Mouse (Mus musculus) liver, adult 2 months (tissue): ENCODE results near the gene Trpm8. TPM values are rescaled to one million over a fixed set of nuclear protein-coding genes. Genes with fewer than 3 reads are reported as not detected.

Experiments used
- DNase-seq: peaks from one replicate; pipeline ENCODE4 v3.0.0-alpha.2; 2011; ENCODE audit warnings: low read depth, low spot score; ENCODE audit errors: extremely low read depth
- H3K27ac ChIP-seq: fragments of 200-500 bp; replicated peaks from 2 replicates; pipeline ENCODE4 v1.5.1; 2012; ENCODE audit warnings: low read depth, mild to moderate bottlenecking, control low read depth, inconsistent platforms, low read length; ENCODE audit not compliant: insufficient read depth
- H3K27me3 ChIP-seq: fragments of 200-500 bp; 2 replicates; pipeline ENCODE4 v1.6.1; 2012; ENCODE audit warnings: mild to moderate bottlenecking, moderate library complexity, low read length, inconsistent platforms; ENCODE audit not compliant: control insufficient read depth, insufficient read depth
- H3K36me3 ChIP-seq: fragments of 200-500 bp; 2 replicates; pipeline ENCODE4 v1.6.1; 2012; ENCODE audit warnings: low read length, inconsistent platforms; ENCODE audit not compliant: control insufficient read depth, insufficient read depth
- H3K4me1 ChIP-seq: fragments of 200-500 bp; 2 replicates; pipeline ENCODE4 v1.6.1; 2011; ENCODE audit warnings: low read length; ENCODE audit not compliant: control insufficient read depth, insufficient read depth
- H3K4me3 ChIP-seq: fragments of 200-500 bp; 2 replicates; pipeline ENCODE4 v1.5.1; 2011; ENCODE audit warnings: low read depth, mild to moderate bottlenecking, control low read depth, low read length, moderate library complexity; ENCODE audit not compliant: insufficient read depth
- H3K79me2 ChIP-seq: fragments of 200-500 bp; 2 replicates; pipeline ENCODE4 v1.6.1; 2012; ENCODE audit warnings: inconsistent platforms, mild to moderate bottlenecking, low read length, moderate library complexity; ENCODE audit not compliant: control insufficient read depth, insufficient read depth
- H3K9ac ChIP-seq: fragments of 200-500 bp; 2 replicates; pipeline ENCODE4 v1.6.1; 2012; ENCODE audit warnings: low read depth, mild to moderate bottlenecking, control low read depth, inconsistent platforms, low read length
- CTCF ChIP-seq: fragments of 200-500 bp; IDR thresholded peaks from 2 replicates; pipeline ENCODE4 v1.5.1; 2011; ENCODE audit warnings: low read depth, low read length, control low read depth
- POLR2A ChIP-seq: fragments of 200-500 bp; IDR thresholded peaks from 2 replicates; pipeline ENCODE4 v1.6.1; 2011; ENCODE audit warnings: low read length, control low read depth; ENCODE audit not compliant: insufficient read depth; ENCODE audit errors: extremely low read depth
- WGBS: fragments of 180-500 bp; shearing (Covaris S2); methylation state at CpG from one replicate; pipeline ENCODE4 v1.1.7; 2018; 5-methylcytosine and 5-hydroxymethylcytosine counted together
- polyA plus RNA-seq: library from polyadenylated mRNA; depleted of rRNA; stranded (reverse); fragments of >200 nt; gene quantifications from 2 replicates; pipeline ENCODE4 v1.2.3, GENCODE M21; 2012
- total RNA-seq: library from RNA; depleted of rRNA; stranded (reverse); fragments of >200 nt; gene quantifications from 2 replicates; pipeline ENCODE4 v1.2.3, GENCODE M21; 2014

Gene Trpm8
- total and polyA plus RNA-seq, 2 experiments = under 0.01 to 0.01 TPM

GRCm38 (mm10) chr1:88231803-88232499 is 45.5 kb upstream of the Trpm8 start:
- DNase-seq = no peak
- no peaks in the 10 kb centered on the region for H3K27me3 ChIP-seq
- H3K9ac ChIP-seq = no peak overlapping the region
- no peaks in the 10 kb centered on the region for H3K36me3 ChIP-seq
- TF ChIP-seq POLR2A (no peak), CTCF (no peak)
- no peak overlapping the region for H3K4me3 ChIP-seq
- no peak overlapping the region for H3K27ac ChIP-seq
- 67% methylated on average over 7 of the region's 7 CpGs for WGBS
- H3K79me2 ChIP-seq = no peaks in the 10 kb centered on the region
- no peaks in the 10 kb centered on the region for H3K4me1 ChIP-seq

DNA sequence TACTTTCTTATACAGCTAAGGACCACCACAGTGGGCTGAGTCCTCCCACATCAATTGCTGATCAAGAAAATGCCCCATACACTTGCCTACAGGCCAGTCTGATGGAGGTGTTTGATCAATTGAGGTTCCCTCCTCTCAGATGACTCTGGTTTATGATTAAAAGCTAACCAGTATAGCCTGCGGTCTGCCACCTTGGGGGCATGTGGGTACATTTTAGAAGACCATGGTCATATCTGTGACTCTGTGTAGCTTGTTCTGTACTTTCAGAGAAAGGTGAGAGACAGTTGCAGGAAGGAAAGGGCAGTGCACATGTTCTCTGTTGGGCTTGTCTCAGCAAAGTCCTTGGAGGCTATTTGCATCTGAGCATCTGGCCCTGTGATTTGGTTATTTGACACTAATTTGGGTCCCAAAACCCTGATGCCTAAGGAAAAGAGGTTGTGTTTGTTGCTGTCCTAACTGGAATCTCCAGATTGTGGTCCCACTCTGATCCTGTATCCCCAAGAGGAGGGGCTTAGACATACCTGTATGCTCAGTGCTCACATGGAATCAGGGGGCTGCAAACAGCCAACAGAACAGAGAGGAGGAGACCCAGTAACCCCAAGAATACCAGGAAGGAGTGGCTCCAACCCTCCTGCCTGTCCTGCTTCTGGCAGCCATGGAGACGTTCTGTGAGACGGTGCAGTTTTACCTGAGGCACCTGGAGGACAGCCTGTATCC is 44.6 kb upstream of the Trpm8 start:
- H3K27ac ChIP-seq = no peak overlapping the region
- no peak for TF ChIP-seq POLR2A
- TF ChIP-seq CTCF = no peak
- no peak overlapping the region for H3K4me3 ChIP-seq
- H3K27me3 ChIP-seq = no peaks in the 10 kb centered on the region
- no peak for DNase-seq
- H3K9ac ChIP-seq = no peak overlapping the region
- no peaks in the 10 kb centered on the region for H3K4me1 ChIP-seq
- no peaks in the 10 kb centered on the region for H3K36me3 ChIP-seq
- H3K79me2 ChIP-seq = no peaks in the 10 kb centered on the region
- 52% methylated on average over 3 of the region's 3 CpGs for WGBS

- Histone ChIP-seq H3K27me3 (no peaks in the 10 kb centered on the region), H3K27ac (no peak overlapping the region), H3K4me1 (no peaks in the 10 kb centered on the region), H3K36me3 (no peaks in the 10 kb centered on the region), H3K4me3 (no peak overlapping the region), H3K79me2 (no peaks in the 10 kb centered on the region), H3K9ac (no peak overlapping the region)
- no peak for DNase-seq
- 71% methylated on average over 14 of the region's 14 CpGs for WGBS
- TF ChIP-seq POLR2A = no peak
- TF ChIP-seq CTCF = no peak
Measured at GRCm38 (mm10) chr1:88233421-88234247, 43.8 kb upstream of the Trpm8 start.

DNA sequence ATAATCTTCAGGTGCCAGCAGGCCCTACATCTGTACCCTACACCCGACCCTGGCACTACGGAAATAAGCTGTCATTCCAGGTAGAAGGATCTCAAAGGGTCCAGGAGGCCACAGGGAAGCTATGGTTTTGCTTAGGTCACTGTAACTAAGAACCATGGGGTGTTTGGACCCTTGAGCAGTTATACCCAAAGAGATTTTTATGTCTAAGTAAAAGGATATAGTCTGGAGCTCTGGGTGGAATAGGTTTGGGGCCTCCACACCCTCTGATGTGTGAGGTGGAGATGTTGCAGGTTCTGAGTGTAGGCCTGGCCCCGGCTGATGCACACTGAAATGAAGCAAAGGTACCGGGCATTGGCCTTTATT is 43.2 kb upstream of the Trpm8 start:
- WGBS = 69% methylated on average over 4 of the region's 4 CpGs
- H3K4me1 ChIP-seq = no peaks in the 10 kb centered on the region
- no peaks in the 10 kb centered on the region for H3K79me2 ChIP-seq
- no peak for DNase-seq
- H3K9ac ChIP-seq = no peak overlapping the region
- no peaks in the 10 kb centered on the region for H3K27me3 ChIP-seq
- no peak for TF ChIP-seq POLR2A
- no peak for TF ChIP-seq CTCF
- H3K36me3 ChIP-seq = no peaks in the 10 kb centered on the region
- no peak overlapping the region for H3K27ac ChIP-seq
- no peak overlapping the region for H3K4me3 ChIP-seq

DNA sequence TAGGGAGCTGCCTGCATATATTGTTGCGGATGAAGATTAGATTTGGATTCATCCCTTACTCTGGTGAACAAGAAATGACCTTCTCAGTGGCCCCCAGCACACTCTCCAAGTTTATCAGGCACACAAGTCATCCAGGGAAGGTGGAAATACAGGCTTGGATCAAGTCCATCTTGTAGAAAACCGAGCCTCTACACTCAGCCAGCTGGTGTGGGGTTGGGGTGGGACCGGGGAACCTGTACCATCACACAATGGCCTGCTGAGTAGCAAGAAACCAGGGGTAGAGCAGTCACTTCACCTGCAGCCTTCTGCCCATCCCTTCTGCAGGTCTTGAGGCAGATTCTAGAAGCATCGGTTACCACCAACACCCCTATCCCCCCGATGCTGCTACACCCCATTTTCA is 42.8 kb upstream of the Trpm8 start:
- Histone ChIP-seq H3K27me3 (no peaks in the 10 kb centered on the region), H3K9ac (no peak overlapping the region), H3K4me3 (no peak overlapping the region), H3K27ac (no peak overlapping the region), H3K4me1 (no peaks in the 10 kb centered on the region), H3K79me2 (no peaks in the 10 kb centered on the region), H3K36me3 (no peaks in the 10 kb centered on the region)
- 51% methylated on average over 5 of the region's 5 CpGs for WGBS
- TF ChIP-seq POLR2A (no peak), CTCF (no peak)
- DNase-seq = no peak
